Mouse (Mus musculus) erythroid progenitor cell, adult 5-6 weeks (primary cell): ENCODE results near the gene Thtpa. TPM values are rescaled to one million over a fixed set of nuclear protein-coding genes. Genes with fewer than 3 reads are reported as not detected.

Experiments
- ATAC-seq: replicated peaks from 2 replicates; pipeline ENCODE4 v1.8.0; 2016; ENCODE audit warnings: moderate number of reproducible peaks, mild to moderate bottlenecking, moderate TSS enrichment, inconsistent platforms; ENCODE audit not compliant: poor library complexity, low FRiP score, severe bottlenecking
- total RNA-seq, 2 experiments: library from RNA; stranded (forward) in 1 of 2; stranded (reverse) in 1 of 2; fragments of 150-400 nt in 1 of 2; fragments of 186-747, 209-891 nt in 1 of 2; gene quantifications; 2 replicates each; pipeline versions ENCODE4 v1.2.3 to v1.2.4; 2015 to 2017; ENCODE audit warnings: low replicate concordance in 2 of 2

Thtpa gene
- 1.1 TPM in 1 of 2 replicates, not detected in the other for total RNA-seq (2015; ENCODE audit: low replicate concordance)
- 0.68 TPM in 1 of 2 replicates, not detected in the other for total RNA-seq (2017; ENCODE audit: low replicate concordance)

- ATAC-seq: peak; percentile 65
Measured at GRCm38 (mm10) chr14:55094704-55095231, at the start of gene Thtpa. Gene Thtpa (plus strand): TSS chr14:55094784.

GRCm38 (mm10) chr14:55047971-55048531, 46.5 kb upstream of the Thtpa start:
- no peak for ATAC-seq

- no peak for ATAC-seq
Measured at GRCm38 (mm10) chr14:55052496-55052895, 42.1 kb upstream of the Thtpa start.

GRCm38 (mm10) chr14:55053050-55053449, 41.5 kb upstream of the Thtpa start:
- ATAC-seq: no peak

GRCm38 (mm10) chr14:55053708-55054190, 40.8 kb upstream of the Thtpa start:
- ATAC-seq: no peak

- no peak for ATAC-seq
Measured at GRCm38 (mm10) chr14:55054191-55054749, 40.3 kb upstream of the Thtpa start.

GRCm38 (mm10) chr14:55055167-55055834, 39.3 kb upstream of the Thtpa start:
- ATAC-seq: no peak; the same call in 1 of the 2 replicates

GRCm38 (mm10) chr14:55059009-55059408, 35.6 kb upstream of the Thtpa start:
- ATAC-seq: no peak

- ATAC-seq: no peak
Measured at GRCm38 (mm10) chr14:55059931-55060330, 34.7 kb upstream of the Thtpa start.

- no peak for ATAC-seq
Measured at GRCm38 (mm10) chr14:55061845-55062244, 32.7 kb upstream of the Thtpa start.

- peak; percentile 69 for ATAC-seq
Measured at GRCm38 (mm10) chr14:55062626-55063025, 32.0 kb upstream of the Thtpa start.

GRCm38 (mm10) chr14:55063117-55063516, 31.5 kb upstream of the Thtpa start:
- ATAC-seq: no peak

GRCm38 (mm10) chr14:55063581-55064381, 30.8 kb upstream of the Thtpa start:
- ATAC-seq: no peak

- no peak for ATAC-seq
Measured at GRCm38 (mm10) chr14:55064481-55065370, 29.9 kb upstream of the Thtpa start.

- ATAC-seq: no peak
Measured at GRCm38 (mm10) chr14:55065391-55065790, 29.2 kb upstream of the Thtpa start.

- no peak for ATAC-seq
Measured at GRCm38 (mm10) chr14:55066042-55066441, 28.5 kb upstream of the Thtpa start.

GRCm38 (mm10) chr14:55071756-55072155, 22.8 kb upstream of the Thtpa start:
- no peak for ATAC-seq

- ATAC-seq: no peak
Measured at GRCm38 (mm10) chr14:55074416-55074815, 20.2 kb upstream of the Thtpa start.

GRCm38 (mm10) chr14:55076224-55076623, 18.4 kb upstream of the Thtpa start:
- ATAC-seq: no peak
